12 mouse cellular contexts compared by ENCODE assay signal in genomic region chr17:30454155-30454861, GRCm38 (mm10).
A peak's percentile ranks its signal among the peaks of the same experiment; 100 is the strongest.
DNase-seq lines count a peak whose midpoint lies in the region; ATAC-seq and TF ChIP-seq lines count a peak whose summit lies in the region.
"Had no signal": no experiment of that assay in that cellular context is flagged by ENCODE, and none has a peak within 500 bp of the region (broad histone marks: within the 10 kb centered on the region; RNA-seq: fewer than 3 reads in every experiment).

No protein-coding gene starts in this region.

- H3K9ac ChIP-seq in forebrain, embryonic 13.5 days, result no peak overlapping the region
- no peak overlapping the region for H3K9ac ChIP-seq in MEL (ENCODE audit: control insufficient read depth, low read depth, low read length, poor library complexity, severe bottlenecking)
- no peak overlapping the region for H3K9ac ChIP-seq in forebrain, embryonic 15.5 days (replicated peaks)
- H3K9ac ChIP-seq: heart, embryonic 12.5 days; liver, embryonic 14.5 days; lung, embryonic 15.5 days; midbrain, embryonic 12.5 days had no signal

- H3K27ac ChIP-seq in forebrain, embryonic 13.5 days, result no peak overlapping the region
- no peak overlapping the region for H3K27ac ChIP-seq in forebrain, embryonic 10.5 days
- peak overlapping the region; percentile 44 for H3K27ac ChIP-seq in layer of hippocampus, adult 2 months
- no peak overlapping the region for H3K27ac ChIP-seq in MEL (ENCODE audit: control insufficient read depth, low read depth, low read length)
- H3K27ac ChIP-seq in forebrain, embryonic 15.5 days (replicated peaks), result no peak overlapping the region
- H3K27ac ChIP-seq: heart, adult 2 months; liver, embryonic 14.5 days; lung, embryonic 15.5 days; midbrain, embryonic 12.5 days had no signal

- H3K36me3 ChIP-seq in forebrain, embryonic 13.5 days (ENCODE audit: poor library complexity, severe bottlenecking), result no peaks in the 10 kb centered on the region
- H3K36me3 ChIP-seq in forebrain, embryonic 10.5 days (replicated peaks), result no peaks in the 10 kb centered on the region
- no peaks in the 10 kb centered on the region for H3K36me3 ChIP-seq in MEL (ENCODE audit: control insufficient read depth in 1 of 2, insufficient read depth in 2 of 2, low read length in 2 of 2)
- H3K36me3 ChIP-seq in forebrain, embryonic 15.5 days, result no peaks in the 10 kb centered on the region
- H3K36me3 ChIP-seq: heart, embryonic 12.5 days; lung, embryonic 15.5 days; midbrain, embryonic 12.5 days had no signal

- no peaks in the 10 kb centered on the region for H3K79me2 ChIP-seq in MEL (ENCODE audit: control insufficient read depth, insufficient read depth, low read length, poor library complexity)

- WGBS in forebrain, embryonic 13.5 days, result 37% methylated on average over 6 of the region's 6 CpGs
- 61% methylated on average over 6 of the region's 6 CpGs for WGBS in forebrain, embryonic 10.5 days
- WGBS in forebrain, embryonic 15.5 days, result 38% methylated on average over 6 of the region's 6 CpGs

- H3K9me3 ChIP-seq in forebrain, embryonic 13.5 days (replicated peaks), result no peaks in the 10 kb centered on the region
- H3K9me3 ChIP-seq in forebrain, embryonic 10.5 days, result no peaks in the 10 kb centered on the region
- H3K9me3 ChIP-seq in MEL (replicated peaks; ENCODE audit: insufficient read depth, low read length), result no peaks in the 10 kb centered on the region
- no peaks in the 10 kb centered on the region for H3K9me3 ChIP-seq in forebrain, embryonic 15.5 days
- H3K9me3 ChIP-seq: heart, embryonic 12.5 days; lung, embryonic 15.5 days; midbrain, embryonic 12.5 days had no signal

- ATAC-seq in forebrain, embryonic 13.5 days, result peak; percentile 52; the same call in 1 of the 2 replicates
- peak; percentile 55; the same call in 1 of the 2 replicates for ATAC-seq in forebrain, embryonic 15.5 days (replicated peaks)

- TF ChIP-seq POLR2A in MEL (IDR thresholded peaks at IDR 0.05; ENCODE audit: control insufficient read depth in 1 of 2, insufficient read depth in 1 of 2, low read depth in 1 of 2, low read length in 2 of 2, poor library complexity in 1 of 2), result no peak

- TF ChIP-seq EP300 in MEL (IDR thresholded peaks at IDR 0.05; ENCODE audit: low read depth in 1 of 2, low read length in 2 of 2), result no peak

- DNase-seq in forebrain, embryonic 10.5 days (ENCODE audit: extremely low spot score, low spot score), result no peak
- no peak for DNase-seq in layer of hippocampus, adult 2 months (ENCODE audit: low spot score in 2 of 2)
- no peak for DNase-seq in layer of hippocampus, adult 18-20 months (ENCODE audit: low spot score in 2 of 2)
- DNase-seq in MEL (ENCODE audit: low read depth, low spot score), result no peak
- no peak for DNase-seq in lung, adult 18-20 months

- no peak overlapping the region for H3K4me2 ChIP-seq in forebrain, embryonic 13.5 days
- no peak overlapping the region for H3K4me2 ChIP-seq in forebrain, embryonic 15.5 days (replicated peaks)
- H3K4me2 ChIP-seq: heart, embryonic 12.5 days; lung, embryonic 15.5 days; midbrain, embryonic 12.5 days had no signal

- TF ChIP-seq CTCF in layer of hippocampus, adult 2 months (conservative IDR thresholded peaks at IDR 0.05), result no peak
- no peak for TF ChIP-seq CTCF in MEL (IDR thresholded peaks at IDR 0.05 in 2 of 3, conservative IDR thresholded peaks at IDR 0.05 in 1 of 3; ENCODE audit: control insufficient read depth in 1 of 3, insufficient read depth in 1 of 3, low read depth in 2 of 3, low read length in 3 of 3, poor library complexity in 1 of 3, severe bottlenecking in 1 of 3)

- peaks cover 46% of the 10 kb centered on the region for H3K4me1 ChIP-seq in forebrain, embryonic 13.5 days
- peaks cover 33% of the 10 kb centered on the region for H3K4me1 ChIP-seq in forebrain, embryonic 10.5 days
- no peaks in the 10 kb centered on the region for H3K4me1 ChIP-seq in MEL (ENCODE audit: control insufficient read depth in 1 of 2, insufficient read depth in 2 of 2, low read length in 2 of 2)
- peaks cover 41% of the 10 kb centered on the region for H3K4me1 ChIP-seq in forebrain, embryonic 15.5 days

- no peak overlapping the region for H3K4me3 ChIP-seq in forebrain, embryonic 13.5 days
- no peak overlapping the region for H3K4me3 ChIP-seq in forebrain, embryonic 10.5 days
- no peak overlapping the region for H3K4me3 ChIP-seq in layer of hippocampus, adult 2 months
- H3K4me3 ChIP-seq in MEL (ENCODE audit: control insufficient read depth in 1 of 2, insufficient read depth in 1 of 2, low read depth in 2 of 2, low read length in 2 of 2), result no peak overlapping the region
- H3K4me3 ChIP-seq in forebrain, embryonic 15.5 days, result no peak overlapping the region
- H3K4me3 ChIP-seq: heart, adult 2 months; heart, embryonic 12.5 days; lung, embryonic 15.5 days; midbrain, embryonic 12.5 days had no signal

- H3K27me3 ChIP-seq in forebrain, embryonic 13.5 days, result no peaks in the 10 kb centered on the region
- no peaks in the 10 kb centered on the region for H3K27me3 ChIP-seq in forebrain, embryonic 10.5 days (ENCODE audit: poor library complexity, severe bottlenecking)
- no peaks in the 10 kb centered on the region for H3K27me3 ChIP-seq in MEL (ENCODE audit: control insufficient read depth in 1 of 2, insufficient read depth in 2 of 2, low read length in 2 of 2)
- H3K27me3 ChIP-seq in forebrain, embryonic 15.5 days, result no peaks in the 10 kb centered on the region
- H3K27me3 ChIP-seq: heart, embryonic 12.5 days; lung, embryonic 15.5 days; midbrain, embryonic 12.5 days had no signal

- no peak for TF ChIP-seq RAD21 in MEL (IDR thresholded peaks at IDR 0.05; ENCODE audit: low read depth, low read length)

TF ChIP-seq in MEL, 35 proteins besides CTCF, POLR2A, EP300 and RAD21:
- TF ChIP-seq NRF1 (IDR thresholded peaks at IDR 0.05; ENCODE audit: insufficient read depth, low read depth, low read length, poor library complexity, severe bottlenecking) (no peak), SMC3 (IDR thresholded peaks at IDR 0.05; ENCODE audit: low read depth, low read length) (0 out of 2 replicates have a peak, but pooled peaks have one; percentile 15)
